Mouse (Mus musculus): ENCODE measurements at regions not wholly inside any gene's neighbourhood (a gene's known extent, or its start where the extent isn't known, plus 50 kb on each side); places are given as distances from the start of the nearest gene placed in this dataset.

- TF ChIP-seq CTCF (IDR thresholded peaks at IDR 0.05; ENCODE audit: borderline replicate concordance, extremely low read depth, insufficient read depth, insufficient read length) (no peak), POLR2A (IDR thresholded peaks at IDR 0.05; ENCODE audit: borderline replicate concordance, extremely low read depth, insufficient read depth, insufficient read length, poor library complexity, severe bottlenecking) (no peak)
- peak; percentile 4 for DNase-seq (ENCODE audit: low read depth)
These were observed 955.0 kb upstream of the Pcdh10 start for GRCm38 (mm10) chr3:44423166-44423565.

- DNase-seq (ENCODE audit: low read depth) = no peak
- no peak for TF ChIP-seq CTCF (IDR thresholded peaks at IDR 0.05; ENCODE audit: borderline replicate concordance, extremely low read depth, insufficient read depth, insufficient read length)
- no peak for TF ChIP-seq POLR2A (IDR thresholded peaks at IDR 0.05; ENCODE audit: borderline replicate concordance, extremely low read depth, insufficient read depth, insufficient read length, poor library complexity, severe bottlenecking)
These were observed 910.1 kb upstream of the Pcdh10 start for GRCm38 (mm10) chr3:44468078-44468477.

Measured in brain, embryonic 14.5 days (tissue).